ENCODE assay signal across 8 mouse cellular contexts in genomic region chr7:140955342-140955741, GRCm38 (mm10). TPM values are rescaled to one million over a fixed set of nuclear protein-coding genes. Genes with fewer than 3 reads are reported as not detected.
DNase-seq lines count a peak whose midpoint lies in the region; ATAC-seq and TF ChIP-seq lines count a peak whose summit lies in the region.

No protein-coding gene starts in this region.

- peak overlapping the region; percentile 60 for H3K4me3 ChIP-seq in lung, embryonic 14.5 days (ENCODE audit: low read depth, low read length)
- H3K4me3 ChIP-seq in cortical plate, adult 2 months (ENCODE audit: insufficient read depth, low read length), result peak overlapping the region; percentile 33
- H3K4me3 ChIP-seq in limb, embryonic 10.5 days, result peak overlapping the region; percentile 69

- H3K4me2 ChIP-seq in lung, embryonic 14.5 days, result peak overlapping the region; percentile 90

- H3K27ac ChIP-seq in lung, embryonic 14.5 days (ENCODE audit: low read depth), result peak overlapping the region; percentile 96
- H3K27ac ChIP-seq in cortical plate, adult 2 months (ENCODE audit: insufficient read depth, low read length), result no peak overlapping the region; the same call in 1 of the 2 replicates
- peak overlapping the region; percentile 91 for H3K27ac ChIP-seq in limb, embryonic 10.5 days

- peaks cover 18% of the 10 kb centered on the region for H3K4me1 ChIP-seq in lung, embryonic 14.5 days (ENCODE audit: insufficient read depth)
- no peaks in the 10 kb centered on the region; the same call in 1 of the 2 replicates for H3K4me1 ChIP-seq in cortical plate, adult 2 months (ENCODE audit: control insufficient read depth, insufficient read depth, low read length)
- peaks cover 77% of the 10 kb centered on the region for H3K4me1 ChIP-seq in limb, embryonic 10.5 days

- TF ChIP-seq POLR2A in cortical plate, adult 2 months (IDR thresholded peaks at IDR 0.05; ENCODE audit: extremely low read depth, insufficient read depth, low read length), result no peak

- 0 out of 2 replicates have a peak, but pooled peaks cover under 1% of the 10 kb centered on the region for H3K36me3 ChIP-seq in lung, embryonic 14.5 days (ENCODE audit: insufficient read depth)
- H3K36me3 ChIP-seq in limb, embryonic 10.5 days, result peaks cover 20% of the 10 kb centered on the region

- no peaks in the 10 kb centered on the region for H3K27me3 ChIP-seq in lung, embryonic 14.5 days (ENCODE audit: insufficient read depth, low read length)
- H3K27me3 ChIP-seq in limb, embryonic 10.5 days (ENCODE audit: low read depth, poor library complexity, severe bottlenecking), result no peaks in the 10 kb centered on the region

- peak; percentile 36 for ATAC-seq in lung, embryonic 14.5 days (ENCODE audit: insufficient read depth)

- peak overlapping the region; percentile 67 for H3K9ac ChIP-seq in lung, embryonic 14.5 days

- H3K9me3 ChIP-seq in lung, embryonic 14.5 days (ENCODE audit: low read depth, low read length), result no peaks in the 10 kb centered on the region
- H3K9me3 ChIP-seq in limb, embryonic 10.5 days (replicated peaks), result no peaks in the 10 kb centered on the region

- peak; percentile 66 for DNase-seq in lung, embryonic 14.5 days
- no peak for DNase-seq in lung, postnatal 25 days (ENCODE audit: low spot score)
- peak; percentile 54 for DNase-seq in limb, embryonic 10.5 days (ENCODE audit: low spot score)
- peak; percentile 17 for DNase-seq in naive thymus-derived CD4-positive, alpha-beta T cell, adult 2 months (ENCODE audit: low read depth)
- DNase-seq in left cerebral cortex, adult 11 months (ENCODE audit: low spot score), result no peak
- no peak for DNase-seq in frontal cortex, adult 2 months (ENCODE audit: extremely low spot score in 1 of 2, low spot score in 1 of 2)
- no peak for DNase-seq in testis, postnatal 14 days (ENCODE audit: low spot score)

- TF ChIP-seq CTCF in lung, embryonic 14.5 days (IDR thresholded peaks at IDR 0.05; ENCODE audit: low read depth), result no peak
- TF ChIP-seq CTCF in cortical plate, adult 2 months (IDR thresholded peaks at IDR 0.05; ENCODE audit: extremely low read depth, insufficient read depth, low read length), result no peak

- 9% methylated on average over 17 of the region's 17 CpGs for WGBS in lung, embryonic 14.5 days
- WGBS in limb, embryonic 10.5 days, result 1% methylated on average over 17 of the region's 17 CpGs

RNA-seq across cellular contexts. Expression of gene Gm45717, which starts 0.4 kb away (rescaled TPM):
- not detected in 2 replicates for polyA plus RNA-seq in lung, embryonic 14.5 days (2014; fragmentation: Nextera tagmentation; extraction: Ambion mirVana)
- polyA plus RNA-seq in cortical plate, adult 2 months (2012; rRNA removed), result not detected in 2 replicates
- polyA plus RNA-seq in limb, embryonic 10.5 days (2016; fragmentation: Nextera tagmentation; extraction: Ambion mirVana), result not detected in 2 replicates
- polyA plus RNA-seq in frontal cortex, adult 2 months (2012; rRNA removed), result not detected in 2 replicates

RNA-seq across cellular contexts. Expression of gene Ifitm2, which starts 0.4 kb away (rescaled TPM):
- polyA plus RNA-seq in lung, embryonic 14.5 days (2014; fragmentation: Nextera tagmentation; extraction: Ambion mirVana), result 1,035 and 1,087 TPM in 2 replicates
- polyA plus RNA-seq in cortical plate, adult 2 months (2012; rRNA removed), result 47.7 and 48.0 TPM in 2 replicates
- 904 and 922 TPM in 2 replicates for polyA plus RNA-seq in limb, embryonic 10.5 days (2016; fragmentation: Nextera tagmentation; extraction: Ambion mirVana)
- polyA plus RNA-seq in frontal cortex, adult 2 months (2012; rRNA removed), result 46.6 and 48.9 TPM in 2 replicates

RNA-seq across cellular contexts. Expression of gene Ifitm5, which starts 5.3 kb away (rescaled TPM):
- polyA plus RNA-seq in lung, embryonic 14.5 days (2014; fragmentation: Nextera tagmentation; extraction: Ambion mirVana), result 1.0 and 1.3 TPM in 2 replicates
- polyA plus RNA-seq in cortical plate, adult 2 months (2012; rRNA removed), result 0.15 TPM in 1 of 2 replicates, not detected in the other
- polyA plus RNA-seq in limb, embryonic 10.5 days (2016; fragmentation: Nextera tagmentation; extraction: Ambion mirVana), result 4.2 and 5.9 TPM in 2 replicates
- polyA plus RNA-seq in frontal cortex, adult 2 months (2012; rRNA removed), result 0.15 TPM in 1 of 2 replicates, not detected in the other

RNA-seq across cellular contexts. Expression of gene Ifitm1, which starts 11.7 kb away (rescaled TPM):
- 35.4 and 42.5 TPM in 2 replicates for polyA plus RNA-seq in lung, embryonic 14.5 days (2014; fragmentation: Nextera tagmentation; extraction: Ambion mirVana)
- polyA plus RNA-seq in cortical plate, adult 2 months (2012; rRNA removed), result 22.0 and 28.5 TPM in 2 replicates
- 27.9 and 43.1 TPM in 2 replicates for polyA plus RNA-seq in limb, embryonic 10.5 days (2016; fragmentation: Nextera tagmentation; extraction: Ambion mirVana)
- 28.8 and 33.2 TPM in 2 replicates for polyA plus RNA-seq in frontal cortex, adult 2 months (2012; rRNA removed)

RNA-seq across cellular contexts. Expression of gene Pgghg, which starts 14.2 kb away (rescaled TPM):
- polyA plus RNA-seq in lung, embryonic 14.5 days (2014; fragmentation: Nextera tagmentation; extraction: Ambion mirVana), result 20.7 and 22.6 TPM in 2 replicates
- polyA plus RNA-seq in cortical plate, adult 2 months (2012; rRNA removed), result 8.0 and 8.5 TPM in 2 replicates
- 11.4 and 15.4 TPM in 2 replicates for polyA plus RNA-seq in limb, embryonic 10.5 days (2016; fragmentation: Nextera tagmentation; extraction: Ambion mirVana)
- 6.9 and 7.1 TPM in 2 replicates for polyA plus RNA-seq in frontal cortex, adult 2 months (2012; rRNA removed)

Comparison
In these comparisons a context has a peak if more than half of its experiments do, and no peak if none do; other contexts are left out.
1. DNase-seq: peak in lung, embryonic 14.5 days (single experiment), limb, embryonic 10.5 days (single experiment) and naive thymus-derived CD4-positive, alpha-beta T cell, adult 2 months (single experiment); none in lung, postnatal 25 days (single experiment), left cerebral cortex, adult 11 months (single experiment), frontal cortex, adult 2 months (0 of 2) and testis, postnatal 14 days (single experiment).
2. RNA of gene Ifitm2, which starts 0.4 kb away (polyA plus RNA-seq): 1,035 to 1,087 TPM in lung, embryonic 14.5 days and 904 to 922 TPM in limb, embryonic 10.5 days; 46.6 to 48.9 TPM in frontal cortex, adult 2 months and 47.7 to 48.0 TPM in cortical plate, adult 2 months; every median in the first group is over 10 times any median in the second.
3. Peak in every context shown above with its lines, with median percentiles within 50 percentile points of each other: H3K4me3 ChIP-seq.